Mouse (Mus musculus): ENCODE results near the gene Mrps7. TPM values are rescaled to one million over a fixed set of nuclear protein-coding genes. Genes with fewer than 3 reads are reported as not detected.

The Mrps7 gene
- 10 to 100 TPM; 70.9 to 73.2 TPM for total RNA-seq (2021)
- long read RNA-seq, experiment 1, transcript Mrps7-201 (5 exons, 1,962 nt): major isoform, 101 of 110 reads
- long read RNA-seq, experiment 1, partial matches to known transcripts: 1 of 110 reads
- long read RNA-seq, experiment 1, other reads (novel, unspliced or antisense): 7 of 110 reads
- long read RNA-seq, experiment 2, transcript Mrps7-201 (5 exons, 1,962 nt): major isoform, 102 of 105 reads
- long read RNA-seq, experiment 2, partial matches to known transcripts: 1 of 105 reads
- long read RNA-seq, experiment 2, other reads (novel, unspliced or antisense): 2 of 105 reads

- peak; percentile 93 for DNase-seq (ENCODE audit: low spot score in 2 of 2)
Observed at GRCm38 (mm10) chr11:115603476-115604303, at the start of gene Mrps7, which contains the start of gene Gga3. Gene Mrps7 (plus strand): TSS chr11:115603925. Gene Gga3 (minus strand): TSS chr11:115604051.

- no peak for DNase-seq (ENCODE audit: low spot score in 2 of 2)
Observed at GRCm38 (mm10) chr11:115555717-115556116, 48.0 kb upstream of the Mrps7 start.

- no peak for DNase-seq (ENCODE audit: low spot score in 2 of 2)
Observed at GRCm38 (mm10) chr11:115563406-115563805, 40.3 kb upstream of the Mrps7 start.

GRCm38 (mm10) chr11:115564064-115564809 is 39.5 kb upstream of the Mrps7 start, which contains the start of gene Nup85:
Gene Nup85 (plus strand): TSS chr11:115564434.
- peak; percentile 98 to 99 for DNase-seq (ENCODE audit: low spot score in 2 of 2)

GRCm38 (mm10) chr11:115564961-115565360 is 38.8 kb upstream of the Mrps7 start:
- no peak for DNase-seq (ENCODE audit: low spot score in 2 of 2)

GRCm38 (mm10) chr11:115579080-115579479 is 24.6 kb upstream of the Mrps7 start:
- DNase-seq (ENCODE audit: low spot score in 2 of 2): no peak

- DNase-seq (ENCODE audit: low spot score in 2 of 2): no peak
Observed at GRCm38 (mm10) chr11:115582913-115583606, 20.7 kb upstream of the Mrps7 start.

- no peak for DNase-seq (ENCODE audit: low spot score in 2 of 2)
Observed at GRCm38 (mm10) chr11:115584376-115585073, 19.2 kb upstream of the Mrps7 start.

- no peak for DNase-seq (ENCODE audit: low spot score in 2 of 2)
Observed at GRCm38 (mm10) chr11:115585573-115586100, 18.1 kb upstream of the Mrps7 start.

GRCm38 (mm10) chr11:115586403-115586802 is 17.3 kb upstream of the Mrps7 start:
- DNase-seq (ENCODE audit: low spot score in 2 of 2): no peak

GRCm38 (mm10) chr11:115587984-115588383 is 15.7 kb upstream of the Mrps7 start:
- no peak for DNase-seq (ENCODE audit: low spot score in 2 of 2)

GRCm38 (mm10) chr11:115590526-115591075 is 13.1 kb upstream of the Mrps7 start:
- DNase-seq (ENCODE audit: low spot score in 2 of 2): no peak

- no peak for DNase-seq (ENCODE audit: low spot score in 2 of 2)
Observed at GRCm38 (mm10) chr11:115595209-115595608, 8.5 kb upstream of the Mrps7 start.

- DNase-seq (ENCODE audit: low spot score in 2 of 2): no peak
Observed at GRCm38 (mm10) chr11:115598309-115598708, 5.4 kb upstream of the Mrps7 start.

- no peak for DNase-seq (ENCODE audit: low spot score in 2 of 2)
Observed at GRCm38 (mm10) chr11:115599722-115600121, 4.0 kb upstream of the Mrps7 start.

- DNase-seq (ENCODE audit: low spot score in 2 of 2): no peak
Observed at GRCm38 (mm10) chr11:115600743-115601142, 3.0 kb upstream of the Mrps7 start.

- DNase-seq (ENCODE audit: low spot score in 2 of 2): no peak
Observed at GRCm38 (mm10) chr11:115601174-115601573, 2.6 kb upstream of the Mrps7 start.

GRCm38 (mm10) chr11:115603128-115603475 is 623 bp upstream of the Mrps7 start:
- no peak for DNase-seq (ENCODE audit: low spot score in 2 of 2)

- DNase-seq (ENCODE audit: low spot score in 2 of 2): no peak
Observed at GRCm38 (mm10) chr11:115604304-115604696, 575 bp downstream of the Mrps7 start.

GRCm38 (mm10) chr11:115606733-115607132 is 3.0 kb downstream of the Mrps7 start:
- DNase-seq (ENCODE audit: low spot score in 2 of 2): no peak
